Mouse (Mus musculus): Measurements from ENCODE around the gene Cers3.

DNA sequence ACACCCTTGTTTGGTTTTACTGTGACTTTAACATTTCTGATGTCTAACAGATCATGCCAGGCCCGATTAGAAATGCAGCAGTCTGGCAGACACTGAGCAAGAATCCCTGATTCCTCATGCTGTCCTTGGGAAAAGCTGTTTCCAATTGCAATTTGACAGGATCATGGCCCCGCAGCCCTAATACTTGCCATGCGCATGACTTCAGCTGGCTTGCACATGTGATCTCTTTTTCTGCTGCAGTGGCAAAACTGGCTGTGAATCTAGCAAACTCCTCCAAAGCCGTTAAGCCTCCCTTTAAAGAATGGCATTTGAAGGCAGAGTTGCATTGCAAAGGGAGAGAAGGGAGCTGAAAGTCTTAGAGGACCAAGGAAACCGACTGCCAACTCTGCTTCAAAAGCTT, 55.5 kb downstream of the Cers3 start:
- TF ChIP-seq MAFK (IDR thresholded peaks at IDR 0.05; ENCODE audit: insufficient read depth, low read depth, low read length) (no peak), HCFC1 (IDR thresholded peaks at IDR 0.05; ENCODE audit: borderline replicate concordance, insufficient read depth, low read length) (no peak), CHD2 (IDR thresholded peaks at IDR 0.05; ENCODE audit: low read depth, low read length) (no peak), ZNF384 (IDR thresholded peaks at IDR 0.05; ENCODE audit: low read depth, low read length) (no peak)
